Comparison of ENCODE assay signal across 10 mouse cellular contexts in genomic region chr9:120054545-120055277, GRCm38 (mm10). TPM values are rescaled to one million over a fixed set of nuclear protein-coding genes. Genes with fewer than 3 reads are reported as not detected.
DNase-seq lines count a peak whose midpoint lies in the region; ATAC-seq lines count a peak whose summit lies in the region.
"Had no signal": no experiment of that assay in that cellular context is flagged by ENCODE, and none has a peak within 500 bp of the region (broad histone marks: within the 10 kb centered on the region; RNA-seq: fewer than 3 reads in every experiment).

No protein-coding gene starts in this region.

- H3K27me3 ChIP-seq in liver, embryonic 13.5 days = no peaks in the 10 kb centered on the region

- DNase-seq in frontal cortex, postnatal 36 days (ENCODE audit: low spot score in 2 of 2) = no peak
- DNase-seq in spleen, adult 12 weeks (ENCODE audit: low spot score) = peak; percentile 12
- DNase-seq in spleen, postnatal 14 days (ENCODE audit: low spot score in 2 of 2) = no peak
- no peak for DNase-seq in liver, embryonic 13.5 days
- peak; percentile 21 to 43 for DNase-seq in thymus, adult 18-20 months
- DNase-seq in gastrocnemius, postnatal 4 days (ENCODE audit: low spot score in 2 of 2) = no peak

- no peak overlapping the region for H3K4me2 ChIP-seq in liver, embryonic 13.5 days

- H3K36me3 ChIP-seq in liver, embryonic 13.5 days = no peaks in the 10 kb centered on the region

- H3K27ac ChIP-seq in liver, embryonic 13.5 days = peak overlapping the region; percentile 53; the same call in 1 of the 2 replicates

- 20% methylated on average over 8 of the region's 8 CpGs for WGBS in liver, embryonic 13.5 days (ENCODE audit: insufficient replicate concordance)

- H3K4me3 ChIP-seq in liver, embryonic 13.5 days (replicated peaks) = no peak overlapping the region

- ATAC-seq in frontal cortex, adult (ENCODE audit: low TSS enrichment) = peak; percentile 41; the same call in 1 of the 2 replicates
- ATAC-seq in liver, embryonic 13.5 days (ENCODE audit: low read depth) = peak; percentile 41; the same call in 1 of the 2 replicates
- ATAC-seq in megakaryocyte-erythroid progenitor cell, adult 5-6 weeks (replicated peaks; ENCODE audit: low FRiP score, low TSS enrichment, poor library complexity, severe bottlenecking) = no peak

- H3K4me1 ChIP-seq in liver, embryonic 13.5 days (replicated peaks) = peaks cover 1% of the 10 kb centered on the region; the same call in 1 of the 2 replicates

- no peaks in the 10 kb centered on the region for H3K9me3 ChIP-seq in liver, embryonic 13.5 days (replicated peaks)

- H3K9ac ChIP-seq in liver, embryonic 13.5 days = no peak overlapping the region

RNA-seq across cellular contexts. Expression of gene Cx3cr1, which starts 15.0 kb away (rescaled TPM):
- 3.5 and 4.3 TPM in 2 replicates for polyA plus RNA-seq in liver, embryonic 13.5 days (2015; fragmentation: Nextera tagmentation; extraction: Ambion mirVana)
- total RNA-seq in gastrocnemius, postnatal 4 days (2021) = 1 to 10 TPM; 5.5 to 5.6 TPM
- 0.17 TPM in 1 of 2 replicates, not detected in the other for total RNA-seq in megakaryocyte-erythroid progenitor cell, adult 5-6 weeks (2014; fragmentation: Nextera tagmentation)
- total RNA-seq in megakaryocyte-erythroid progenitor cell, adult 5-6 weeks (2017) = 1.4 and 2.1 TPM in 2 replicates
- total RNA-seq: MEL had no signal

RNA-seq across cellular contexts. Expression of gene Xirp1, which starts 31.3 kb away (rescaled TPM):
- polyA plus RNA-seq in liver, embryonic 13.5 days (2015; fragmentation: Nextera tagmentation; extraction: Ambion mirVana) = 0.01 and 0.14 TPM in 2 replicates
- total RNA-seq in gastrocnemius, postnatal 4 days (2021) = 100 to 1,000 TPM; 101 to 111 TPM
- not detected in 2 replicates for total RNA-seq in megakaryocyte-erythroid progenitor cell, adult 5-6 weeks (2014; fragmentation: Nextera tagmentation)
- total RNA-seq in megakaryocyte-erythroid progenitor cell, adult 5-6 weeks (2017) = not detected in 2 replicates
- total RNA-seq: MEL had no signal

RNA-seq across cellular contexts. Expression of gene Ccr8, which starts 37.2 kb away (rescaled TPM):
- 0.13 TPM in 1 of 2 replicates, not detected in the other for polyA plus RNA-seq in liver, embryonic 13.5 days (2015; fragmentation: Nextera tagmentation; extraction: Ambion mirVana)
- not detected for total RNA-seq in gastrocnemius, postnatal 4 days (2021)
- total RNA-seq in megakaryocyte-erythroid progenitor cell, adult 5-6 weeks (2014; fragmentation: Nextera tagmentation) = not detected in 2 replicates
- total RNA-seq in megakaryocyte-erythroid progenitor cell, adult 5-6 weeks (2017) = not detected in 2 replicates
- total RNA-seq: liver, adult 2 months; MEL had no signal

RNA-seq across cellular contexts. Expression of gene Slc25a38, which starts 55.5 kb away (rescaled TPM):
- polyA plus RNA-seq in liver, embryonic 13.5 days (2015; fragmentation: Nextera tagmentation; extraction: Ambion mirVana) = 137 and 138 TPM in 2 replicates
- total RNA-seq in gastrocnemius, postnatal 4 days (2021) = 10 to 100 TPM; 10.6 TPM
- 80.7 and 95.7 TPM in 2 replicates for total RNA-seq in megakaryocyte-erythroid progenitor cell, adult 5-6 weeks (2014; fragmentation: Nextera tagmentation)
- total RNA-seq in megakaryocyte-erythroid progenitor cell, adult 5-6 weeks (2017) = 57.5 and 88.7 TPM in 2 replicates

Comparison
In these comparisons a context has a peak if more than half of its experiments do, and no peak if none do; other contexts are left out.
1. DNase-seq: peak in spleen, adult 12 weeks (single experiment) and thymus, adult 18-20 months (2 of 2); none in frontal cortex, postnatal 36 days (0 of 2), spleen, postnatal 14 days (0 of 2), liver, embryonic 13.5 days (single experiment) and gastrocnemius, postnatal 4 days (0 of 2).
2. RNA of gene Xirp1, which starts 31.3 kb away (total RNA-seq): 101 to 111 TPM in gastrocnemius, postnatal 4 days; not detected in megakaryocyte-erythroid progenitor cell, adult 5-6 weeks; every median in the first group is over 100 times any median in the second.